Mouse (Mus musculus) layer of hippocampus, adult 2 months (tissue): ENCODE results near the gene F2. TPM values are rescaled to one million over a fixed set of nuclear protein-coding genes. Genes with fewer than 3 reads are reported as not detected.
"Not testable (repeated sequence)": the region's sequence is repeated elsewhere in the genome, so short reads cannot be mapped to it uniquely, and the experiment has no call there.

Source experiments
- DNase-seq, 2 experiments: peaks; one replicate each; pipeline ENCODE4 v3.0.0; 2022; ENCODE audit warnings: low spot score in 2 of 2
- H3K27ac ChIP-seq: fragments of 200-600 bp; 2 replicates; pipeline ENCODE4 v1.8.1; 2022
- H3K4me3 ChIP-seq: fragments of 200-600 bp; 2 replicates; pipeline ENCODE4 v1.8.1; 2022; ENCODE audit warnings: mild to moderate bottlenecking
- CTCF ChIP-seq: fragments of 200-600 bp; conservative IDR thresholded peaks from 2 replicates; pipeline ENCODE4 v1.8.1; 2022; ENCODE audit warnings: antibody characterized with exemption, mild to moderate bottlenecking, moderate library complexity
- total RNA-seq, 2 experiments: library from RNA; stranded (reverse); gene quantifications; 2 replicates each; pipeline ENCODE4 v1.2.3; 2021

Gene F2
- total RNA-seq, 2 experiments from 2014 or later: 0.27 TPM; not detected in 1

DNA sequence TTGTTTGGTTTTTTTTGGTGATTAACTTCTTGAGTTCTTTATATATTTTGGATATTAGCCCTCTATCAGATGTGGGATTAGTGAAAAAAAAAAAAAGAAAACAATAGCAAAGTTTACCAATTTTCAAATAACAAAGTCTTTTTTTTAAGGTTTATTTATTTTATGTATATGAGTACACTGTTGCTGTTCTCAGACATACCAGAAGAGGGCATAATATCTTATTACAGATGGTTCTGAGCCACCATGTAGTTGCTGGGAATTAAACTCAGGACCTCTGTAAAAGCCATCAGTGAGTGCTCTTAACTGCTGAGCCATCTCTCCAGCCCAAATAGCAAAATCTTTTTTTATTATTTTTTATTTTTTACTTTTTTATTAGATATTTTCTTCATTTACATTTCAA lies 26.8 kb downstream of the F2 start:
- DNase-seq, H3K27ac ChIP-seq, H3K4me3 ChIP-seq: not testable (repeated sequence)
- peak; percentile 56 for TF ChIP-seq CTCF

- Histone ChIP-seq H3K27ac (no peak overlapping the region), H3K4me3 (no peak overlapping the region)
- no peak for DNase-seq
- TF ChIP-seq CTCF: peak; percentile 62
Measured at GRCm38 (mm10) chr2:91602389-91602788, 33.8 kb downstream of the F2 start.

DNA sequence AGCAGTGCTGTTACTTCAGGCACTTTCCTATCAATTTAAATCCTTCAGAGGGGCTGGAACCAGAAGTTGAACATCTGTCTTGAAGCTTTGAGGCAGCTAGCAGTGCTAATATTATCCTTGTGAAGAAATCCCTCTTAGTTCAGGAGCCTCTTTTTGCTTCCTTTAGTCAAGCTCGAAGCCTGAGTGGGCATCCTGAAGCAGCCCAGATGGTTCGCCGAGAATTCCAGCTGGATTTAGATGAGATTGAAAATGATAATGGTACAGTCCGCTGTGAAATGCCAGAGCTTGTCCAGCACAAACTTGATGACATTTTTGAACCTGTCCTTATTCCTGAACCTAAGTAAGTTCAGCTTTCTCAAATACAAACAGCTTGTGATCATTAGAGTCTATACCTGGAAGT lies 35.7 kb downstream of the F2 start:
- no peak overlapping the region for H3K4me3 ChIP-seq
- no peak overlapping the region for H3K27ac ChIP-seq
- no peak for TF ChIP-seq CTCF
- peak in 1 of 2 experiments; percentile 30 for DNase-seq

DNA sequence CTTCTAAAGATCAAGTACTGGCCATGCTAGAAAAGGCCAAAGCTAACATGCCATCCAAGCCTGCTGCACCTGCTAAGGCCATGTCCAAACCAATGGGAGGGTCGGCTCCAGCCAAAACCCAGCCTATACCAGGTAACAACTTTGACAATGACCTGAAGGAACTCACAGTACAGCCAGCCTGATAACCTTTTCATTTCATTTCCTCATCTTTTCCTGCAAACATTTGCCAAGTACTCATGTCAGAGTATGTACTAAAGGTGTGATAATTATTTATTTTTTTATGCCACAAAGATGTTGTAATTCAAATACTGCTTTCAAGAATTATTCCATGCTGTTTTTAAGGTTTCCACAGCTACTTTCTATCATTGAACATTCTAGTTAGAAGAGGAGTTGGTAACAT lies 50.0 kb downstream of the F2 start:
- no peak for TF ChIP-seq CTCF
- Histone ChIP-seq H3K4me3 (no peak overlapping the region), H3K27ac (no peak overlapping the region)
- no peak for DNase-seq

DNA sequence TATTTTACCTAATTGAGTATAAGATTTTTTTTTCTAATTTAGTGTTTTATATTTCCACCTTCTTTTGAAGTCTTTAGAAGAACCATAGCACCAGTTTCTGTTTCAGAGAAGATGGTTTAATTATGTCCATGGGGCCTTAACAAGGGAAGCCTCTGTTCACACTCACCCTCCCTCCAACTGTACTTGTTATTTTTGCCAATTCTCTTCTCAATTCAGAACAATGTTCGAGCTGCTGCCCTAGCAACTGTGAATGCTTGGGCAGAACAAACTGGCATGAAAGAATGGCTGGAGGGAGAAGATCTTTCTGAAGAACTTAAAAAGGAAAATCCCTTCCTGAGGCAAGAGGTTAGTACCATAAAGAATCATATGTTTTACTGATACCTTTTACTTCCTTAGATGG lies 55.3 kb downstream of the F2 start:
- Histone ChIP-seq H3K27ac (peak overlapping the region; percentile 87), H3K4me3 (peak overlapping the region; percentile 15)
- TF ChIP-seq CTCF: no peak
- peak; percentile 15 to 63 for DNase-seq

Other genes with a start within 250 kb of the F2 start
- gene 1110051M20Rik, start 191.7 kb downstream of the F2 start, total RNA-seq: 100 to 1,000 TPM; 110 to 122 TPM
- 10 to 100 TPM; 30.1 to 30.6 TPM for gene Lrp4, start 178.9 kb downstream of the F2 start, total RNA-seq
- gene Ckap5, start 109.7 kb downstream of the F2 start, total RNA-seq: 100 to 1,000 TPM; 111 to 115 TPM
- 10 to 100 TPM; 11.0 to 12.4 TPM for gene Zfp408, start 13.4 kb upstream of the F2 start, total RNA-seq
- gene Arhgap1, start 13.4 kb upstream of the F2 start, total RNA-seq: 10 to 100 TPM; 65.1 to 66.2 TPM
- 10 to 100 TPM; 73.9 to 75.3 TPM for gene Atg13, start 74.2 kb upstream of the F2 start, total RNA-seq
- gene Harbi1, start 74.4 kb upstream of the F2 start, total RNA-seq: 1 to 10 TPM; 6.7 to 10.0 TPM
- gene Ambra1, start 93.7 kb upstream of the F2 start, total RNA-seq: 10 to 100 TPM; 49.7 to 50.4 TPM